Mouse (Mus musculus): ENCODE data around the gene Flt3l.

GRCm38 (mm10) chr7:45103652-45104180 lies 32.5 kb downstream of the Flt3l start, which contains the start of gene Fcgrt:
- TF ChIP-seq CTCF (IDR thresholded peaks at IDR 0.05; ENCODE audit: insufficient read depth, low read length) (no peak), POLR2A (IDR thresholded peaks at IDR 0.05; ENCODE audit: borderline replicate concordance, extremely low read depth, low read depth, low read length) (peak; percentile 85; the same call in 1 of the 2 replicates)
